Mouse (Mus musculus) C2C12 (cell line): Measurements from ENCODE around the gene Plekhj1.

Experiments used
- CEBPB ChIP-seq: IDR thresholded peaks from one replicate; pipeline ENCODE4 v1.6.1; 2011; ENCODE audit warnings: low read depth, mild to moderate bottlenecking, control low read depth, moderate library complexity
- CTCF ChIP-seq: IDR thresholded peaks from one replicate; pipeline ENCODE4 v1.5.1; 2011; ENCODE audit not compliant: control insufficient read depth, insufficient read depth, insufficient read length
- MAX ChIP-seq: IDR thresholded peaks from one replicate; pipeline ENCODE4 v1.6.1; 2011; ENCODE audit warnings: mild to moderate bottlenecking, control low read depth
- MYOD1 ChIP-seq: IDR thresholded peaks from one replicate; pipeline ENCODE4 v1.6.1; 2011; ENCODE audit warnings: low read depth; ENCODE audit not compliant: control insufficient read depth, insufficient read length
- MYOG ChIP-seq: IDR thresholded peaks from one replicate; pipeline ENCODE4 v1.6.1; 2011; ENCODE audit not compliant: control insufficient read depth, insufficient read length; ENCODE audit errors: extremely low read depth
- USF1 ChIP-seq: IDR thresholded peaks from one replicate; pipeline ENCODE4 v1.6.1; 2011; ENCODE audit warnings: low read depth, mild to moderate bottlenecking, control low read depth, moderate library complexity

DNA sequence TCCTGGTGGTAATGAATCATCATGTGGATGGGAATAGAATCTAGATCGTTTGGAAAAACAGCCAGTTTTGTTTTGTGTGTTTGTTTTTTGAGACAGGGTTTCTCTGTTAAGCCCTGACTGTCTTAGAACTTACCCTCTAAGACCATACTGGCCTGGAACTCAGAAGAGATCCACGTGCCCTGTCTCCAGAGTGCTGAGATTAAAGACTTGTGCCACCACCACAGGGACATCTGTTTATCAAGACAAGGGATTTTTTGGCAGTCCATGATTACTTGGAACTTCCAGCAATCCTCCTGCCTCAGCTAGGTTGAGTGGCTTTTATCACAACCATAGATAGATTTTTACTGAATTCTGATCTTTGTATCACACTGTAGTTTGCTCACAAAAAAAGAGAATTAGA, 26.4 kb upstream of the Plekhj1 start:
- TF ChIP-seq MAX (no peak), CTCF (no peak), CEBPB (no peak), MYOG (no peak), MYOD1 (no peak), USF1 (no peak)
